Mouse (Mus musculus) left cerebral cortex, adult 9 months (tissue): ENCODE data around the gene Gm37596.
"Not testable (repeated sequence)": the region's sequence is repeated elsewhere in the genome, so short reads cannot be mapped to it uniquely, and the experiment has no call there.

ENCODE experiments used
- DNase-seq, 2 experiments: peaks; one replicate each; pipeline ENCODE4 v3.0.0; 2022; ENCODE audit warnings: low spot score in 2 of 2

Gene Gm37596

GRCm38 (mm10) chr3:93692970-93693369 is at the start of gene Gm37596:
Gene Gm37596, minus strand, starts transcription at chr3:93693070.
- DNase-seq = not testable (repeated sequence)

DNA sequence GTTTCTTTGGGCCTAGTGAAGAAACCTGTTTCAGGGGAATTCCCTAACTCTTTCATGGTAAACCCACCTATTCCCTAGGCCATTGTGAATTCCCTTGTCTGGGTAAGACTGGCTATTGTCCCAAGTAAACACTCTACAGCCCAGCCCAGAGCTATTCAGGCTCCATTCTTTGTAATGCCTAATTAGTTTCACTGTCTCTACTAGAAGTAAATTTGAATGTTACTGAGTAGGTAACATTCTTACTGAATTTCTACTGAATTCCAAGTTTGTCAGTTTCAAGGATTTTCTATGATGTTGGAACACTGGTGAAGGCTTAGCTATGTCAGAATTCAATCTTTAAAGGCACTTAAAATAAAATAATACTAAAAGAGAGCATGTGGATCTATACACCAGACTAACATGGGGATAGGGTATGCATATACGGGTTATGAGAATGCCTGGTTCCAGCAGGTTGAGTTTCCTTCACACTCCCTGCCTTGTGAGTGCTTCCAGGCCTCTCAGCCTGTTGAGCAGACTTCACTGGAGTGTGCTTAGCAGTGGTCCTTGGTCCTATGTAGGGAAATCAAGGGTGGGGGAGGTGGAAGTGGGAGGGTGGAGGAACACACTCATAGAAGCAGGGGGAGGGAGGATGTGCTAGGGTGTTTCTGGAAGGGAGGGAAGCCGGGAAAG is 16.2 kb upstream of the Gm37596 start:
- DNase-seq = not testable (repeated sequence)

GRCm38 (mm10) chr3:93676210-93676609 is 16.7 kb downstream of the Gm37596 start, which contains the start of gene Tdpoz1:
Gene Tdpoz1, minus strand, starts transcription at chr3:93676310.
- not testable (repeated sequence) for DNase-seq

- DNase-seq = not testable (repeated sequence)
Observed at GRCm38 (mm10) chr3:93670805-93671503, 21.9 kb downstream of the Gm37596 start.

DNA sequence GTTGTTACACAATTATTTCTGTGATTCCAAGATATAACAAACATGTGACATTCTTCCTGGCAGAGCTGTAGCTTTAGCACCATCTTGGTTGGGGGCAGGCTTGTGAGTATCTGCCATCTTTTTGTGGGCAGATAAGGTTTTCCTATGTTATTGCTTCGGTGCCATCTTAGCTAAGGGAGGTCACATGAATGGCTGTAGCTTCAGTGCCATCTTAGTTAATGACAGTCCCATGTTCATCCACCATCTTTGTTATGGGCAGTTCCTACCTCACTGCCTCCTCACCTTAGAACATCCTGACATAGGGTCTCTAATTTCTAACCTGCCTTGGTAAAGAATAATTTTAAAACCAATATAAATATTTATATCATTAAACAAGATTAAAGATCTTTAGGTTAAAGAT is 38.6 kb downstream of the Gm37596 start:
- DNase-seq = no peak

DNA sequence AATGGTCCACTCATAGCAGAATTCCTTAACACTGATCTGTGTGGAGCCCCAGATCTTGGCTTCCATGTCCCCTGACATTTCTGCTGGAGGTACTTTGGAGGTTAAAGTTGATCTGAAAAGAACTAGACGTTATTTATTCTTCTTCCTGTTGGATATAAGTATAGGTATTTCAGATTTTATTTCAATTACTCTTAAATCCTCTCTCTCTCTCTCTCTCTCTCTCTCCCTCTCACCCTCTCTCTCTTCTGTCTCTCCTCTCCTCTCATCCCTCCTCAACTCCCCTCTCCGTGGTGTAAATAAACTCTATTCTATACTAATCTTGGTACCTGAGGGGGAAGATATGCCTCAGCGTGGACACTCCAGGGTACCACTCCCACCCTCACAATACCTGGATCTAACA is 40.3 kb downstream of the Gm37596 start, which contains the start of gene Tdpoz2:
Gene Tdpoz2, minus strand, starts transcription at position 101 of the 400 bp plus-strand sequence.
- no peak for DNase-seq
